In genomic region chr2:174051081-174051481, GRCm38 (mm10) we compare ENCODE assay signal across 15 mouse cellular contexts. TPM values are rescaled to one million over a fixed set of nuclear protein-coding genes. Genes with fewer than 3 reads are reported as not detected.
A peak's percentile ranks its signal among the peaks of the same experiment; 100 is the strongest.
DNase-seq lines count a peak whose midpoint lies in the region; ATAC-seq and TF ChIP-seq lines count a peak whose summit lies in the region.
"Had no signal": no experiment of that assay in that cellular context is flagged by ENCODE, and none has a peak within 500 bp of the region (broad histone marks: within the 10 kb centered on the region; RNA-seq: fewer than 3 reads in every experiment).

No protein-coding gene starts in this region.

- H3K27me3 ChIP-seq in heart, embryonic 13.5 days (replicated peaks), result peaks cover 21% of the 10 kb centered on the region
- H3K27me3 ChIP-seq in forebrain, embryonic 14.5 days (replicated peaks; ENCODE audit: control insufficient read depth, insufficient read depth, low read length), result no peaks in the 10 kb centered on the region
- H3K27me3 ChIP-seq in midbrain, postnatal 0 days (ENCODE audit: insufficient read depth, low read length), result no peaks in the 10 kb centered on the region
- H3K27me3 ChIP-seq: embryonic facial prominence, embryonic 13.5 days; Patski had no signal

- WGBS in heart, embryonic 13.5 days, result 4% methylated on average over 10 of the region's 10 CpGs
- 25% methylated on average over 10 of the region's 10 CpGs for WGBS in forebrain, embryonic 14.5 days
- WGBS in midbrain, postnatal 0 days, result 14% methylated on average over 10 of the region's 10 CpGs

- no peak for TF ChIP-seq CTCF in midbrain, postnatal 0 days (IDR thresholded peaks at IDR 0.05)

- intact Hi-C loops in heart, postnatal 14 days (cut with DNase I), result no loop called here

- no peak overlapping the region for H3K4me3 ChIP-seq in heart, embryonic 13.5 days
- H3K4me3 ChIP-seq in forebrain, embryonic 14.5 days (ENCODE audit: low read depth, low read length), result no peak overlapping the region
- H3K4me3 ChIP-seq in midbrain, postnatal 0 days (ENCODE audit: low read depth, low read length), result no peak overlapping the region
- H3K4me3 ChIP-seq: embryonic facial prominence, embryonic 13.5 days had no signal

- H3K27ac ChIP-seq in heart, embryonic 13.5 days (replicated peaks), result no peak overlapping the region
- no peak overlapping the region for H3K27ac ChIP-seq in forebrain, embryonic 14.5 days (ENCODE audit: low read depth, low read length)
- no peak overlapping the region for H3K27ac ChIP-seq in midbrain, postnatal 0 days (ENCODE audit: low read depth, low read length)
- H3K27ac ChIP-seq: liver, embryonic 14.5 days had no signal

- H3K4me2 ChIP-seq in heart, embryonic 13.5 days, result peak overlapping the region; percentile 27
- H3K4me2 ChIP-seq in forebrain, embryonic 14.5 days (ENCODE audit: low read length), result no peak overlapping the region
- no peak overlapping the region for H3K4me2 ChIP-seq in midbrain, postnatal 0 days (ENCODE audit: low read depth, low read length, poor library complexity, severe bottlenecking)
- H3K4me2 ChIP-seq: embryonic facial prominence, embryonic 13.5 days had no signal

- H3K36me3 ChIP-seq in heart, embryonic 13.5 days, result no peaks in the 10 kb centered on the region
- no peaks in the 10 kb centered on the region for H3K36me3 ChIP-seq in forebrain, embryonic 14.5 days (ENCODE audit: control insufficient read depth, insufficient read depth, low read length)
- no peaks in the 10 kb centered on the region for H3K36me3 ChIP-seq in midbrain, postnatal 0 days (ENCODE audit: insufficient read depth, low read length)
- H3K36me3 ChIP-seq: embryonic facial prominence, embryonic 13.5 days had no signal

- H3K4me1 ChIP-seq in heart, embryonic 13.5 days, result peaks cover 24% of the 10 kb centered on the region
- no peaks in the 10 kb centered on the region for H3K4me1 ChIP-seq in forebrain, embryonic 14.5 days (ENCODE audit: control insufficient read depth, insufficient read depth, low read length)
- H3K4me1 ChIP-seq in midbrain, postnatal 0 days (ENCODE audit: insufficient read depth, low read length), result 0 out of 2 replicates have a peak, but pooled peaks cover 3% of the 10 kb centered on the region

- no peak for ATAC-seq in heart, embryonic 13.5 days (ENCODE audit: extremely low read depth, insufficient number of reproducible peaks, low FRiP score, low TSS enrichment)
- no peak for ATAC-seq in forebrain, embryonic 14.5 days
- ATAC-seq in midbrain, postnatal 0 days (ENCODE audit: low FRiP score), result no peak
- ATAC-seq: Patski had no signal

- no peak overlapping the region for H3K9ac ChIP-seq in heart, embryonic 13.5 days
- no peak overlapping the region for H3K9ac ChIP-seq in forebrain, embryonic 14.5 days (ENCODE audit: low read length)
- H3K9ac ChIP-seq in midbrain, postnatal 0 days (replicated peaks; ENCODE audit: low read length, poor library complexity, severe bottlenecking), result 0 out of 2 replicates have a peak overlapping the region, but pooled peaks have one; percentile 4
- H3K9ac ChIP-seq: liver, embryonic 14.5 days had no signal

- peaks cover 11% of the 10 kb centered on the region for H3K9me3 ChIP-seq in heart, embryonic 13.5 days
- no peaks in the 10 kb centered on the region for H3K9me3 ChIP-seq in forebrain, embryonic 14.5 days (replicated peaks; ENCODE audit: control insufficient read depth, low read length)
- H3K9me3 ChIP-seq in midbrain, postnatal 0 days (ENCODE audit: low read length), result no peaks in the 10 kb centered on the region
- H3K9me3 ChIP-seq: embryonic facial prominence, embryonic 13.5 days had no signal

- no peak for DNase-seq in heart, postnatal 4 days
- peak; percentile 27 for DNase-seq in R1 (ENCODE audit: low read depth, low spot score)
- peak; percentile 13 for DNase-seq in forebrain, embryonic 14.5 days (ENCODE audit: low spot score)
- DNase-seq in midbrain, postnatal 0 days (ENCODE audit: low spot score), result peak; percentile 22
- no peak for DNase-seq in ovary, adult 18-20 months (ENCODE audit: low spot score)
- DNase-seq in heart, postnatal 14 days, result no peak
- DNase-seq in kidney, postnatal 36 days, result no peak
- DNase-seq: adrenal gland, postnatal 10 days; cerebellum, adult 11-12 months; kidney, postnatal 14 days; thymus, postnatal 25 days had no signal

RNA-seq across cellular contexts. Expression of gene Stx16, which starts 25.0 kb away (rescaled TPM):
- 8.6 and 9.3 TPM in 2 replicates for polyA plus RNA-seq in heart, embryonic 13.5 days (2015; fragmentation: Nextera tagmentation; extraction: Ambion mirVana)
- total RNA-seq in heart, postnatal 4 days (2021), result 10 to 100 TPM; 37.5 to 38.3 TPM
- 9.1 and 9.2 TPM in 2 replicates for polyA plus RNA-seq in forebrain, embryonic 14.5 days (2014; fragmentation: Nextera tagmentation; extraction: Ambion mirVana)
- total RNA-seq in midbrain, postnatal 0 days (2014; rRNA removed), result 35.4 and 38.8 TPM in 2 replicates
- 9.7 and 10.5 TPM in 2 replicates for polyA plus RNA-seq in midbrain, postnatal 0 days (2015; fragmentation: Nextera tagmentation; extraction: Ambion mirVana)
- 10 to 100 TPM; 25.9 to 30.0 TPM for total RNA-seq in heart, postnatal 14 days (2021)

RNA-seq across cellular contexts. Expression of gene Npepl1, which starts 59.1 kb away (rescaled TPM):
- polyA plus RNA-seq in heart, embryonic 13.5 days (2015; fragmentation: Nextera tagmentation; extraction: Ambion mirVana), result 37.8 and 41.4 TPM in 2 replicates
- total RNA-seq in heart, postnatal 4 days (2021), result 10 to 100 TPM; 64.1 to 65.0 TPM
- polyA plus RNA-seq in forebrain, embryonic 14.5 days (2014; fragmentation: Nextera tagmentation; extraction: Ambion mirVana), result 20.3 and 20.6 TPM in 2 replicates
- 17.4 and 22.7 TPM in 2 replicates for total RNA-seq in midbrain, postnatal 0 days (2014; rRNA removed)
- polyA plus RNA-seq in midbrain, postnatal 0 days (2015; fragmentation: Nextera tagmentation; extraction: Ambion mirVana), result 14.5 and 15.7 TPM in 2 replicates
- total RNA-seq in heart, postnatal 14 days (2021), result 10 to 100 TPM; 54.6 to 57.4 TPM

Comparison
In these comparisons a context has a peak if more than half of its experiments do, and no peak if none do; other contexts are left out.
1. DNase-seq: peak in R1 (single experiment), forebrain, embryonic 14.5 days (single experiment) and midbrain, postnatal 0 days (single experiment); none in heart, postnatal 4 days (single experiment), ovary, adult 18-20 months (single experiment), heart, postnatal 14 days (0 of 2) and kidney, postnatal 36 days (0 of 2).